Mouse (Mus musculus) frontal cortex, postnatal 25 days (tissue): Measurements from ENCODE around the gene Tspan9.

Experiments used
- DNase-seq, 2 experiments: peaks; one replicate each; pipeline ENCODE4 v3.0.0; 2022; ENCODE audit warnings: low spot score in 2 of 2

Tspan9 gene

GRCm38 (mm10) chr6:128133679-128134191, 9.7 kb downstream of the Tspan9 start:
- DNase-seq = no peak

DNA sequence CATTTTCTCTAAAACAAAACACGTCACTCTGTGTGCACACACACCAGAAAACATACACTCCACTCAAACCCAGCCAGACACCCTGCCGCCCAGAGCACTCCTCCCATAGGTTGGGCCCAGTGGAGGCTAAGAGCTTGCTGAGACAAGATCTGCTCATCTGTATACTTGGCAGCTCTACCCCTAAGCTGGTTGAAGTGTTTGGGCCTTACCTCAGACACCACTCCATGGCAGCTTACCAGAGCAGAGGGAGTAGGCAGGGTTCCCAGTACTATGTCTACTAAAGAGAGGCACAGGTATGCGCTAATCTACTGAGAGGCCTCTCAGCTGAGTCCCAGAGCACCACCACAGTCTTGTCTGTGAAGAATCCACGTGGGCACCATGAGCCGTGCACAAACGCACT, 10.8 kb downstream of the Tspan9 start:
- no peak for DNase-seq

- no peak for DNase-seq
Observed at GRCm38 (mm10) chr6:128131390-128131789, 12.0 kb downstream of the Tspan9 start.

GRCm38 (mm10) chr6:128130686-128131085, 12.7 kb downstream of the Tspan9 start:
- DNase-seq = no peak

- no peak for DNase-seq
Observed at GRCm38 (mm10) chr6:128129382-128129781, 14.0 kb downstream of the Tspan9 start.

DNA sequence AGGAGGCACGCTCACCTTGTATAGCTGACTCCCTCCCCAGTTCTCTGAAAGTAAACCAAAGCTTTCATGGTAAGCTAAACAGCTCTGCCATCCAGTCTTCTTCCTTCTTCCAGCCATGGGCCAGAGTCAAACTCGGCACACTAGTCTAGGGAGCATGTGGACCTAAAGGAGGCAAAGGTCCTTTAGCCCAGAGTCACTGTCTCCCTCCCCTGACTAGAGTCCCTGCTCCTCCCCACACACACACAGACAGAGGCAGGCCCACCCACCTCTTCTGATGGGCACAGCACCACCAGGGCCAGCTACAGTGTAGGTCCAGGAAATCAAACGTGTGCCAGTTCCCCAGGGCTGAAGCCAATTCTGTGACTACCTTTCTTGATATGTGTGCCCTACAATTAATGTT, 16.1 kb downstream of the Tspan9 start:
- DNase-seq = no peak

GRCm38 (mm10) chr6:128126876-128127275, 16.5 kb downstream of the Tspan9 start:
- DNase-seq = no peak

DNA sequence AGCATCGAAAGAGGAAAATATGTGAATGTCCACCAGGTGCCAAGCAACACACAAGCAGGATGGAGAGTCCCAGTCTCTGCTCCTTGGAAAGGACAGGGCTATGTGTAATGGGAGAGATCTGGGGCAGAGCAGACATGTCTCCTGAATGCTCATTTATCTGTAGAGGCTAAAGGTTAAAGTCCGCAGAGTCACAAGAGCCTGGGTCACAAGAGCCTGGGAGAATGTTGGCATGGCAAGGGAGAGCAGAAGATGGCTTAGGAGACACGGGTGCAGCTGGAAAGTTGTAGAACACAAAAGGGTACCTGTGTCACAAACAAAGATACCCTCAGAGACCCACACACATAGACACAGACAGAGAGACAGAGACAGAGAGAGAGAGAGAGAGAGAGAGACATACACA, 17.9 kb downstream of the Tspan9 start:
- no peak for DNase-seq

- DNase-seq = no peak
Observed at GRCm38 (mm10) chr6:128124222-128124971, 19.0 kb downstream of the Tspan9 start.

DNA sequence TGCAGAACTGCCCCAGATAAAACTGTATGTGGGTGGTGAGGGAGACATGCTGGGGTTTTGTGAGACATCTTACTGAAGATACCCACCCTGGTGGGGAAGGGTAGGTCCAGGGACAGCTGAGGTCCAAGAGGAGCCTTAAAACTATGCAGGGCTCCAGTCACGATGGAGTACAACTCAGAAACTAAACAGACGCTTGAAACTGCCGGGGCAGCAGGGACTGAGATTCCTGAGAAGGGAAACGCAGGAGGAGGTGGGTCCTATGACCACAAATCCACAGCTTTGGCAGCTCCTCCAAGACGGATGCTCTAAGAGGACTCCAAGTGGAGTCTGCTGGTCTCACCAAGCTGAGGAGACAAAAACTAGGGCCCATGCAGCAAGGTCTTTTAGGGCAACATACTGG, 21.3 kb downstream of the Tspan9 start:
- DNase-seq = no peak

DNA sequence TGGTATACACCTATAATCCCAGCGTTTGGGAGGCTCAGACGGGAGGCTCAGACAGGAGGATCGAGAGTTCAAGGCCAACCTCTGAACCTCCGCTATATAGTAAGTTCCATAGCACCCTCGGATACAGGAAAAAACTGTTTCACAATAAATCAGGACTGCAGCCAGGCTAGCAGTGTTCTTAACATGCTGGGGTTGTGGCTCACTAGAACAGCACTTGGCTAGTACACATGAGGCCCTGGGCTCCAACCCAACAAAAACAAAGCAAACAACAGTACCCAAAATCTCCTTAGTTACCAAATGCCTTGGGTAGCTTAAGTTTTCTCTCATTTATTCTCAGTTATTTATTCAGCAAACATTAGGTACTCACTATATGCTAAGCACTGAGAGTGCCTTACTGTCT, 21.7 kb downstream of the Tspan9 start:
- no peak for DNase-seq

DNA sequence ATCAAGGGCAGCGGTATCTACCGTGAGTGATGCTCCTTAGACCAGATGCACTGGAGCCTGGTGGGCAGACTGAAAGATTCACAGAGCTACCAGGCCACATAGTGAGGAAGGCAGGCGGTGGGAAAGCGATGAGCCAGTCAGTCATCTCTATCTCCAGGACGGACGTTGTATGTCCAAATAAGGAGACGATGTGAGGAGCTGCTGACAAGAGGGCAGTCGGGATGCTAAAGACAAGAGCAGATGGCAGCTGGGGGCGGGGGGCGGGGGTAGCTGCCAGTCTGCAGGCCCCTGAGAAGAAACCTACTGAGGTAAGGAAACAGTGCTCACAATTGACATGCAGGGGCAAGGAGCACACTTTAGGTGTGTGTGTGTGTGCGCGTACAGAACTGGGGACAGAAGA, 22.6 kb downstream of the Tspan9 start:
- DNase-seq = no peak

GRCm38 (mm10) chr6:128118670-128119230, 24.6 kb downstream of the Tspan9 start:
- DNase-seq = no peak

GRCm38 (mm10) chr6:128116836-128117542, 26.4 kb downstream of the Tspan9 start:
- no peak for DNase-seq

- no peak for DNase-seq
Observed at GRCm38 (mm10) chr6:128116344-128116743, 27.1 kb downstream of the Tspan9 start.

DNA sequence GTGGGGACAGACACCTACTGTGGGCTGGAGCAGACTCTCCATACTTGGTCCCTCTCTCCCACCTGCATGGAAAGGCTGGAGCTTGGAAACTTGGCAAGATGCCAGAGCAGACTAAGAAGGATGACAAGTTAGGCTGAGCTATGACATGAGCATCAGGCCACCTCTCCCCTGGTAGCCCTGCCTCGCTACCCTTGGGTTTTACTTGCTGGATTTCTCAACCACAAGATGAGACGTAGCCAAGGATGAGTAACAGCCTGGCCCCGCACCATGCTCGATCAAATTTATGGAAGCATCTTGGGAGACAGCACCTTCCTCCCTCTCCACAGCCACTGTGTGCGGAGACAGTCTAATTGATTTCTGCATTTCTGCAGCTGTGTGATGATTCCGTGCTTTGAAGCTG, 28.3 kb downstream of the Tspan9 start:
- no peak for DNase-seq

DNA sequence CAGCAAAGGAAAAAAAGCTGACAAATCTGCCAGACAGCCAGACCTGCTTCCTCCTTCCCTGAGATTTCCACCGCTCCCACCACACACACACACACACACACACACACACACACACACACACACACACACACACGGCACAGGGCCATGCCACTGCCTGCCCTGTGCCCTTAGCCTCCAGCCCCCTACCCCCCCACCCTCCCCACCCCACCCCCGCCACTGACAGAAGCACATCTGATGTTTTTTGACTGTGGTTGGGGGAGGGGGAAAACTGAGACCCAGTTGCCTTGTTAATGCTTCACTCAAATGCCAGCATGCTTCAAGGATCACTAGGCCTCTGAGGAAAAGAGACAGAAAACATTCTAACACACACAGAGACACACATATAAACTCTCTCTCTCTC, 30.8 kb downstream of the Tspan9 start:
- no peak for DNase-seq

- no peak for DNase-seq
Observed at GRCm38 (mm10) chr6:128111784-128112183, 31.6 kb downstream of the Tspan9 start.

DNA sequence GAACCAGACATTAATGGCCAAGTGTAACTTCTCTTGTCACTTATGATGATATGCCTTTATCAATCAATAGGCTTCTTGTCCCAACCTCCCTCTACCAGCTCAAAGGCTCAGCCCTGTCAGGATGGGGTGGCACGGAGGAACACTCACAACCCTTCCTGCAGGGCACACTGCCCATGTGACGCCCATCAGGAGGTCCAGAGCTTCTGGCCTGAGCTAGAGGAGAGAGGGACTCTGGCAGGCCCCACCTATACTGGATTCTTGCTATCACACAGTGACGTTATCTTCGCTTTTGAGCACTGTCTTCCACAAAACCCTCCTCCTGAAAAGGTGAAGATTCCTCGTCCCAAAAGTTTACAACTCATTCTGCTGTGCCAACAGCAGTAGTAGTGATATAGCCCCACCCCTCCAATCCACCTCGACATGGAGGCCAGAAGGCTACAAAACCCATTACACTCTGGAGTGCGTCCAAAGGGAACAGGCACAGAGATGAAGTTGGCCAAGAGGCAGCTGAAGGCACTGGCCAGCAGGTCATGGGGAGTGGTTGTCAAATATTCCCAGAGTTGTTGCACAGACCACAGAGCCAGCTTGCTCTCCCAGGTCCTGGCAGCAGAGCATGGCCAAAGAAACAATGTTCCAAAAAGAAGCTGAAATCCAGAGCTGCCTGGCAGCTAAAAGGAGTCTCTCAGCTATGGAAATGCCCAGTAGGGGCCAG, 34.9 kb downstream of the Tspan9 start:
- DNase-seq = no peak

GRCm38 (mm10) chr6:128107698-128108097, 35.7 kb downstream of the Tspan9 start:
- no peak for DNase-seq

GRCm38 (mm10) chr6:128106154-128106553, 37.2 kb downstream of the Tspan9 start:
- DNase-seq = no peak

DNA sequence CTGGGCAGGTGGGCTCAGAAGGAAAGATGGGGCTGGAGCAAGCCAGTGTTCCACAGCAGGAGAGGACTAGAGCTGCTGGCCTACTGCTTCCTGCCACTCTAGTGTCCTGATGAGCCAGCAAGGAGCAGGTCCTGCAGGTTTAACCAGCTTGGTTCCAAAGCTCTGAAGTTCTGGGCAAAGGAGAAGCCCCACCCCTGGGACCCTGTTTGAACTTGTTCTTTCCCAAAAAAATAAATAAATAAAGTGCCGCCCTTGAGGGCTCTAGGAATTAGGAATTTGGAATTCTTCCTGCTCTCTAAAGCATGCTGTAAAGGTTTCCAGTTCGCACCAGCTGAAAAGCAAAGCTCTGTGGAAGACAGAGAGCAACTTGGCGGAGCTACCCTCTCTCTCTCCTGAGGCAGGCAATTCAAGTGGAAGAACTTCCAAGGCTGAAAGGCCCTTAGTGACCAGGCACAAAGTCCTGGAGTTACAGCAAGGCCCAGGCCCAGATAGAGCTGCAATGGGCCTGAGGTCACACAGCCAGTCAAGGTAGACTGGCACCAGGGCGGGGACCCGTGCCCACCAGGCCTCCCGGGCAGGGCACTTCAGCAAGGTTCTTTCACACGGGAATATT, 38.6 kb downstream of the Tspan9 start:
- no peak for DNase-seq
